Mouse (Mus musculus): ENCODE measurements around the gene Nol10. TPM values are rescaled to one million over a fixed set of nuclear protein-coding genes. Genes with fewer than 3 reads are reported as not detected.

Gene Nol10
- polyA plus RNA-seq, 1 experiment: 9.6 TPM

DNA sequence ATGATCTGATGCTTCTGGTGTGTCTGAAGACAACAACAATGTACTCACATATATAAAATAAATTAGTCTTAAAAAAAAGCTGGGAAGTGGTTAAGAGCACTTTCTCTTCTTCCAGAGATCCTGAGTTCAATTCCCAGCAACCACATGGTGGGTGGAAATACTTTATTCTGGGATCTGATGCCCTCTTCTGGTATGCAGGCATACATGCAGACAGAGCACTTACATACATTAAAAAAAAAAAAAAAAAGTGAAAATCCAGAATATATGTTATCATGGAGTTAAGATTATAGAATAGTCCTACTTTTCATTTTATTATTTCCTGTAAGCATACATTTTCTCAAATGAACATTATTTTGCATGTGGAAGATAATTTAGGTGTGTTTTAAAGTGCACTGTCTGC is 1.8 kb downstream of the Nol10 start:
- no peaks in the 10 kb centered on the region; the same call in 1 of the 2 replicates for H3K4me1 ChIP-seq (ENCODE audit: control insufficient read depth, insufficient read depth, low read length)
- TF ChIP-seq POLR2A (IDR thresholded peaks at IDR 0.05; ENCODE audit: borderline replicate concordance, control insufficient read depth, low read depth, low read length) (no peak), CTCF (IDR thresholded peaks at IDR 0.05; ENCODE audit: control insufficient read depth, insufficient read depth, low read length) (no peak)
- H3K4me3 ChIP-seq (replicated peaks; ENCODE audit: control insufficient read depth, low read depth, low read length): no peak overlapping the region
- H3K27ac ChIP-seq (ENCODE audit: control insufficient read depth, insufficient read depth, low read depth, low read length, poor library complexity): no peak overlapping the region

DNA sequence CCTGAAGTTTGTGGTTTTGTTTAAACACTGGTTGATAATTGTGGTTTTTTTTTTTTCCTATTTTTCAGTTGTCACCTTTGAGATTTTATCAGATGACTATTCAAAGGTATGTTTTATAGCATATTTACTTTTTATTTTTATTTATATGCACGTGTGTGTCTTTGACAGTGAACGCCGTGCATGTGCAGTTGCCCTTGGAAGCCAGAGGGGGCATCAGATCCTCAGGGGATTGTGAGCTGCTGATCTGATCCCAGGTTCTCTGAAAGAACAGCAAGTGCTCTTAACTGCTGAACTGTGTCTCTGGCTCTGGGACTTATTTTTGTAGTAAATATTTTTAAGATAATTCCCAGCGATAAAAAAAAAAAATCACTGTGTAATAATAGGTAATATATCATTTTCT is 8.6 kb downstream of the Nol10 start:
- peak; percentile 22; the same call in 1 of the 2 replicates for TF ChIP-seq CTCF (IDR thresholded peaks at IDR 0.05; ENCODE audit: control insufficient read depth, insufficient read depth, low read length)
- no peak for TF ChIP-seq POLR2A (IDR thresholded peaks at IDR 0.05; ENCODE audit: borderline replicate concordance, control insufficient read depth, low read depth, low read length)
- Histone ChIP-seq H3K4me1 (ENCODE audit: control insufficient read depth, insufficient read depth, low read length) (no peaks in the 10 kb centered on the region), H3K4me3 (replicated peaks; ENCODE audit: control insufficient read depth, low read depth, low read length) (no peak overlapping the region), H3K27ac (ENCODE audit: control insufficient read depth, insufficient read depth, low read depth, low read length, poor library complexity) (no peak overlapping the region)
- 89% methylated on average over 4 of the region's 4 CpGs for WGBS

- Histone ChIP-seq H3K4me3 (replicated peaks; ENCODE audit: control insufficient read depth, low read depth, low read length) (no peak overlapping the region), H3K4me1 (ENCODE audit: control insufficient read depth, insufficient read depth, low read length) (no peaks in the 10 kb centered on the region), H3K27ac (ENCODE audit: control insufficient read depth, insufficient read depth, low read depth, low read length, poor library complexity) (no peak overlapping the region)
- TF ChIP-seq CTCF (IDR thresholded peaks at IDR 0.05; ENCODE audit: control insufficient read depth, insufficient read depth, low read length) (no peak), POLR2A (IDR thresholded peaks at IDR 0.05; ENCODE audit: borderline replicate concordance, control insufficient read depth, low read depth, low read length) (no peak)
- WGBS: 90% methylated on average over 5 of the region's 5 CpGs
Observed at GRCm38 (mm10) chr12:17357795-17358194, 9.5 kb downstream of the Nol10 start.

GRCm38 (mm10) chr12:17358981-17359380 is 10.7 kb downstream of the Nol10 start:
- TF ChIP-seq CTCF (IDR thresholded peaks at IDR 0.05; ENCODE audit: control insufficient read depth, insufficient read depth, low read length) (no peak), POLR2A (IDR thresholded peaks at IDR 0.05; ENCODE audit: borderline replicate concordance, control insufficient read depth, low read depth, low read length) (no peak)
- Histone ChIP-seq H3K27ac (ENCODE audit: control insufficient read depth, insufficient read depth, low read depth, low read length, poor library complexity) (no peak overlapping the region), H3K4me3 (replicated peaks; ENCODE audit: control insufficient read depth, low read depth, low read length) (no peak overlapping the region), H3K4me1 (ENCODE audit: control insufficient read depth, insufficient read depth, low read length) (no peaks in the 10 kb centered on the region)
- 80% methylated on average over 9 of the region's 9 CpGs for whole genome bisulfite sequencing

GRCm38 (mm10) chr12:17360104-17360503 is 11.8 kb downstream of the Nol10 start:
- TF ChIP-seq POLR2A (IDR thresholded peaks at IDR 0.05; ENCODE audit: borderline replicate concordance, control insufficient read depth, low read depth, low read length): no peak
- no peak for TF ChIP-seq CTCF (IDR thresholded peaks at IDR 0.05; ENCODE audit: control insufficient read depth, insufficient read depth, low read length)
- WGBS: 82% methylated on average over 9 of the region's 9 CpGs
- Histone ChIP-seq H3K4me3 (replicated peaks; ENCODE audit: control insufficient read depth, low read depth, low read length) (no peak overlapping the region), H3K4me1 (ENCODE audit: control insufficient read depth, insufficient read depth, low read length) (no peaks in the 10 kb centered on the region), H3K27ac (ENCODE audit: control insufficient read depth, insufficient read depth, low read depth, low read length, poor library complexity) (no peak overlapping the region)

GRCm38 (mm10) chr12:17360650-17361049 is 12.4 kb downstream of the Nol10 start:
- Histone ChIP-seq H3K27ac (ENCODE audit: control insufficient read depth, insufficient read depth, low read depth, low read length, poor library complexity) (no peak overlapping the region), H3K4me1 (ENCODE audit: control insufficient read depth, insufficient read depth, low read length) (no peaks in the 10 kb centered on the region), H3K4me3 (replicated peaks; ENCODE audit: control insufficient read depth, low read depth, low read length) (no peak overlapping the region)
- no peak for TF ChIP-seq CTCF (IDR thresholded peaks at IDR 0.05; ENCODE audit: control insufficient read depth, insufficient read depth, low read length)
- no peak for TF ChIP-seq POLR2A (IDR thresholded peaks at IDR 0.05; ENCODE audit: borderline replicate concordance, control insufficient read depth, low read depth, low read length)
- 90% methylated on average over 4 of the region's 4 CpGs for WGBS

DNA sequence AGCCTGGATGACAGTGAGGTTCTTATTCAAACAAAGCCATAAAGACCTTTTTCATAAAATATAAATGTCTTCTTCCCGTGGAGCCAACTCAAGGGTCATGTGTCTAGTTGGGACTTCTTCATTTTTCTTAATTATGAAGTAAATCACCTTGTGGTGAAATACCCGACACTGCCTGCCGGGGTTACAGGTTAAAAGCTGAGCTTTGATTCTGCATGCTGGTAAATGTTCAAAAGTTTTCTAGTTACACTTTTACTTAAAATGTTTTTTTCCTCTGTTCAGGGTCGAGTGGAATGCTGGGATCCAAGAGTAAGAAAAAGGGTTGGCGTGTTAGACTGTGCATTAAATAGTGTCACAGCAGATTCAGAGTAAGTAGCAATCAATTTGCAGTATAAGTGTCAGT is 14.1 kb downstream of the Nol10 start:
- 82% methylated on average over 5 of the region's 5 CpGs for WGBS

GRCm38 (mm10) chr12:17366981-17367380 is 18.7 kb downstream of the Nol10 start:
- no peak for TF ChIP-seq POLR2A (IDR thresholded peaks at IDR 0.05; ENCODE audit: borderline replicate concordance, control insufficient read depth, low read depth, low read length)
- TF ChIP-seq CTCF (IDR thresholded peaks at IDR 0.05; ENCODE audit: control insufficient read depth, insufficient read depth, low read length): peak; percentile 61
- H3K27ac ChIP-seq (ENCODE audit: control insufficient read depth, insufficient read depth, low read depth, low read length, poor library complexity): no peak overlapping the region
- no peaks in the 10 kb centered on the region for H3K4me1 ChIP-seq (ENCODE audit: control insufficient read depth, insufficient read depth, low read length)
- WGBS: 61% methylated on average over 5 of the region's 5 CpGs
- H3K4me3 ChIP-seq (replicated peaks; ENCODE audit: control insufficient read depth, low read depth, low read length): no peak overlapping the region

More for the DNA sequence above, 14.1 kb downstream of the Nol10 start:
- no peaks in the 10 kb centered on the region for H3K4me1 ChIP-seq (ENCODE audit: control insufficient read depth, insufficient read depth, low read length)
- H3K4me3 ChIP-seq (replicated peaks; ENCODE audit: control insufficient read depth, low read depth, low read length): no peak overlapping the region
- H3K27ac ChIP-seq (ENCODE audit: control insufficient read depth, insufficient read depth, low read depth, low read length, poor library complexity): no peak overlapping the region
- TF ChIP-seq CTCF (IDR thresholded peaks at IDR 0.05; ENCODE audit: control insufficient read depth, insufficient read depth, low read length) (no peak), POLR2A (IDR thresholded peaks at IDR 0.05; ENCODE audit: borderline replicate concordance, control insufficient read depth, low read depth, low read length) (no peak)

DNA sequence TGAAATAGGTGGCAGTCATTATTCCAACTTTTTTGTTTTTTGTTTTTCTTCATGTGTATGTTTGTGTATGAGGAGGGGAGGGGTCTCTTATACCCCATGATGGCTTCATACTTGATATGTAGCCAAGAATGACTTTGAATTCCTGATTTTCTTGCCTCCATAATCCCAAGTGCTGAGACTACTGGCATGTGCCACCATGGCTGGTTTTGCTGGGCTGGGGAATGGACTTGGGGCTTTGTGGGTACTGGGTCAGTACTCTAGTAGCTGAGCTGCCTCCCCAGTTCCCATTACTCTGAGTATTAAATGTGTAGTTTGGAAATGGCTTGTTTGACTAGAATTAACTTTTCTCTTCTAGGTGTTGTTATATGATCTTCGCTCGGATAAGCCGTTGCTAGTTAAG is 20.9 kb downstream of the Nol10 start:
- no peak for TF ChIP-seq CTCF (IDR thresholded peaks at IDR 0.05; ENCODE audit: control insufficient read depth, insufficient read depth, low read length)
- TF ChIP-seq POLR2A (IDR thresholded peaks at IDR 0.05; ENCODE audit: borderline replicate concordance, control insufficient read depth, low read depth, low read length): no peak
- 91% methylated on average over 3 of the region's 3 CpGs for WGBS
- Histone ChIP-seq H3K4me3 (replicated peaks; ENCODE audit: control insufficient read depth, low read depth, low read length) (no peak overlapping the region), H3K27ac (ENCODE audit: control insufficient read depth, insufficient read depth, low read depth, low read length, poor library complexity) (no peak overlapping the region), H3K4me1 (ENCODE audit: control insufficient read depth, insufficient read depth, low read length) (no peaks in the 10 kb centered on the region)
